In genomic region chr7:125038840-125039239, GRCm38 (mm10) we compare ENCODE assay signal across 17 mouse cellular contexts.
DNase-seq lines count a peak whose midpoint lies in the region; ATAC-seq lines count a peak whose summit lies in the region.
"Had no signal": no experiment of that assay in that cellular context is flagged by ENCODE, and none has a peak within 500 bp of the region (broad histone marks: within the 10 kb centered on the region; RNA-seq: fewer than 3 reads in every experiment).

No protein-coding gene starts in this region.

- no peaks in the 10 kb centered on the region for H3K9me3 ChIP-seq in forebrain, embryonic 10.5 days
- no peaks in the 10 kb centered on the region for H3K9me3 ChIP-seq in forebrain, embryonic 15.5 days
- H3K9me3 ChIP-seq in neural tube, embryonic 12.5 days: no peaks in the 10 kb centered on the region
- no peaks in the 10 kb centered on the region for H3K9me3 ChIP-seq in neural tube, embryonic 15.5 days (replicated peaks)
- no peaks in the 10 kb centered on the region for H3K9me3 ChIP-seq in kidney, embryonic 16.5 days (ENCODE audit: low read length)
- H3K9me3 ChIP-seq in heart, embryonic 11.5 days (replicated peaks; ENCODE audit: control insufficient read depth, low read length): no peaks in the 10 kb centered on the region
- H3K9me3 ChIP-seq: intestine, embryonic 15.5 days had no signal

- 43% methylated on average over 4 of the region's 4 CpGs for WGBS in forebrain, embryonic 10.5 days
- WGBS in forebrain, embryonic 15.5 days: 35% methylated on average over 4 of the region's 4 CpGs
- WGBS in neural tube, embryonic 12.5 days: 57% methylated on average over 4 of the region's 4 CpGs
- WGBS in neural tube, embryonic 15.5 days: 57% methylated on average over 4 of the region's 4 CpGs
- 35% methylated on average over 4 of the region's 4 CpGs for WGBS in kidney, embryonic 16.5 days
- 73% methylated on average over 4 of the region's 4 CpGs for WGBS in heart, embryonic 11.5 days (ENCODE audit: insufficient replicate concordance)

- no peak for ATAC-seq in forebrain, embryonic 15.5 days (replicated peaks)
- 0 out of 2 replicates have a peak, but pooled peaks have one; percentile 23 for ATAC-seq in neural tube, embryonic 12.5 days (ENCODE audit: low FRiP score, low read depth)
- ATAC-seq in neural tube, embryonic 15.5 days (ENCODE audit: low FRiP score): no peak
- ATAC-seq in kidney, embryonic 16.5 days (ENCODE audit: low FRiP score, low TSS enrichment): peak; percentile 92
- ATAC-seq in heart, embryonic 11.5 days (replicated peaks; ENCODE audit: insufficient number of reproducible peaks, low FRiP score, low TSS enrichment): no peak
- ATAC-seq: intestine, embryonic 15.5 days; liver, embryonic 12.5 days; lung, postnatal 0 days had no signal

- no peak overlapping the region for H3K4me3 ChIP-seq in forebrain, embryonic 10.5 days
- no peak overlapping the region for H3K4me3 ChIP-seq in forebrain, embryonic 15.5 days
- no peak overlapping the region for H3K4me3 ChIP-seq in neural tube, embryonic 12.5 days
- no peak overlapping the region for H3K4me3 ChIP-seq in neural tube, embryonic 15.5 days (replicated peaks)
- no peak overlapping the region for H3K4me3 ChIP-seq in kidney, embryonic 16.5 days (ENCODE audit: low read length)
- no peak overlapping the region for H3K4me3 ChIP-seq in heart, embryonic 11.5 days (ENCODE audit: low read depth, low read length)
- H3K4me3 ChIP-seq: heart, adult 2 months; intestine, embryonic 15.5 days; liver, embryonic 12.5 days had no signal

- no peaks in the 10 kb centered on the region; the same call in 1 of the 2 replicates for H3K27me3 ChIP-seq in forebrain, embryonic 10.5 days (ENCODE audit: poor library complexity, severe bottlenecking)
- H3K27me3 ChIP-seq in forebrain, embryonic 15.5 days: no peaks in the 10 kb centered on the region
- H3K27me3 ChIP-seq in neural tube, embryonic 12.5 days (replicated peaks): no peaks in the 10 kb centered on the region
- no peaks in the 10 kb centered on the region for H3K27me3 ChIP-seq in neural tube, embryonic 15.5 days (replicated peaks)
- no peaks in the 10 kb centered on the region for H3K27me3 ChIP-seq in kidney, embryonic 16.5 days (ENCODE audit: insufficient read depth, low read length)
- H3K27me3 ChIP-seq in heart, embryonic 11.5 days (ENCODE audit: control insufficient read depth, insufficient read depth, low read length): no peaks in the 10 kb centered on the region
- H3K27me3 ChIP-seq: intestine, embryonic 15.5 days; liver, embryonic 12.5 days had no signal

- no peak for DNase-seq in forebrain, embryonic 10.5 days (ENCODE audit: extremely low spot score, low spot score)
- peak; percentile 31 for DNase-seq in retina, postnatal 7 days (ENCODE audit: low read depth, low spot score)
- DNase-seq in adipocyte (ENCODE audit: low spot score): no peak
- DNase-seq: cerebellum, adult 11-12 months; heart, adult 2 months; heart, postnatal 10 days; layer of hippocampus, adult 9-11 months; thymus, postnatal 14 days had no signal

- 0 out of 2 replicates have a peak overlapping the region, but pooled peaks have one; percentile 15 for H3K27ac ChIP-seq in forebrain, embryonic 10.5 days
- no peak overlapping the region for H3K27ac ChIP-seq in forebrain, embryonic 15.5 days (replicated peaks)
- no peak overlapping the region for H3K27ac ChIP-seq in neural tube, embryonic 12.5 days
- no peak overlapping the region for H3K27ac ChIP-seq in neural tube, embryonic 15.5 days (replicated peaks)
- no peak overlapping the region for H3K27ac ChIP-seq in kidney, embryonic 16.5 days (ENCODE audit: low read length)
- H3K27ac ChIP-seq in heart, embryonic 11.5 days (ENCODE audit: low read depth, low read length): no peak overlapping the region
- H3K27ac ChIP-seq: heart, adult 2 months; intestine, embryonic 15.5 days; liver, embryonic 12.5 days had no signal

- H3K4me2 ChIP-seq in forebrain, embryonic 15.5 days (replicated peaks): no peak overlapping the region
- H3K4me2 ChIP-seq in neural tube, embryonic 12.5 days (replicated peaks): no peak overlapping the region
- H3K4me2 ChIP-seq in neural tube, embryonic 15.5 days: no peak overlapping the region
- no peak overlapping the region for H3K4me2 ChIP-seq in kidney, embryonic 16.5 days (replicated peaks; ENCODE audit: low read depth, low read length)
- H3K4me2 ChIP-seq in heart, embryonic 11.5 days: no peak overlapping the region
- H3K4me2 ChIP-seq: intestine, embryonic 15.5 days; liver, embryonic 12.5 days had no signal

- no peaks in the 10 kb centered on the region for H3K36me3 ChIP-seq in forebrain, embryonic 10.5 days (replicated peaks)
- H3K36me3 ChIP-seq in forebrain, embryonic 15.5 days: no peaks in the 10 kb centered on the region
- H3K36me3 ChIP-seq in neural tube, embryonic 12.5 days: no peaks in the 10 kb centered on the region
- no peaks in the 10 kb centered on the region for H3K36me3 ChIP-seq in neural tube, embryonic 15.5 days
- no peaks in the 10 kb centered on the region for H3K36me3 ChIP-seq in kidney, embryonic 16.5 days (ENCODE audit: insufficient read depth, low read length)
- no peaks in the 10 kb centered on the region for H3K36me3 ChIP-seq in heart, embryonic 11.5 days (ENCODE audit: control insufficient read depth, insufficient read depth, low read length)
- H3K36me3 ChIP-seq: G1E; intestine, embryonic 15.5 days; liver, embryonic 12.5 days had no signal

- no peak overlapping the region for H3K9ac ChIP-seq in forebrain, embryonic 15.5 days (replicated peaks)
- H3K9ac ChIP-seq in neural tube, embryonic 12.5 days: no peak overlapping the region
- no peak overlapping the region for H3K9ac ChIP-seq in neural tube, embryonic 15.5 days (replicated peaks)
- no peak overlapping the region for H3K9ac ChIP-seq in kidney, embryonic 16.5 days (replicated peaks; ENCODE audit: low read length)
- no peak overlapping the region for H3K9ac ChIP-seq in heart, embryonic 11.5 days (ENCODE audit: low read depth, low read length)
- H3K9ac ChIP-seq: intestine, embryonic 15.5 days; liver, embryonic 12.5 days had no signal

- peaks cover 47% of the 10 kb centered on the region for H3K4me1 ChIP-seq in forebrain, embryonic 10.5 days
- peaks cover 7% of the 10 kb centered on the region for H3K4me1 ChIP-seq in forebrain, embryonic 15.5 days
- H3K4me1 ChIP-seq in neural tube, embryonic 12.5 days: peaks cover 9% of the 10 kb centered on the region; the same call in 1 of the 2 replicates
- peaks cover 8% of the 10 kb centered on the region; the same call in 1 of the 2 replicates for H3K4me1 ChIP-seq in neural tube, embryonic 15.5 days
- 0 out of 2 replicates have a peak, but pooled peaks cover 4% of the 10 kb centered on the region for H3K4me1 ChIP-seq in kidney, embryonic 16.5 days (ENCODE audit: insufficient read depth, low read length)
- no peaks in the 10 kb centered on the region for H3K4me1 ChIP-seq in heart, embryonic 11.5 days (ENCODE audit: control insufficient read depth, insufficient read depth, low read length)
- H3K4me1 ChIP-seq: intestine, embryonic 15.5 days; liver, embryonic 12.5 days had no signal

Comparison
In these comparisons a context has a peak if more than half of its experiments do, and no peak if none do; other contexts are left out.
1. ATAC-seq: peak in neural tube, embryonic 12.5 days (single experiment) and kidney, embryonic 16.5 days (single experiment); none in forebrain, embryonic 15.5 days (single experiment), neural tube, embryonic 15.5 days (single experiment) and heart, embryonic 11.5 days (single experiment).